Mouse (Mus musculus) gastrocnemius, postnatal 36 days (tissue): ENCODE results near the gene Rapgef4. TPM values are rescaled to one million over a fixed set of nuclear protein-coding genes. Genes with fewer than 3 reads are reported as not detected.

Experiments
- DNase-seq, 2 experiments: peaks; one replicate each; pipeline ENCODE4 v3.0.0; 2022
- intact Hi-C: fragments of 180-260 bp; cut with DNase I; formaldehyde crosslinking; loops from one replicate; pipeline ENCODE4 v1.15.1; 2025
- total RNA-seq, 2 experiments: library from RNA; stranded (reverse); gene quantifications; 2 replicates each; pipeline ENCODE4 v1.2.3; 2021

The Rapgef4 gene
- total RNA-seq, 2 experiments from 2014 or later = 1.6 to 2.6 TPM

DNA sequence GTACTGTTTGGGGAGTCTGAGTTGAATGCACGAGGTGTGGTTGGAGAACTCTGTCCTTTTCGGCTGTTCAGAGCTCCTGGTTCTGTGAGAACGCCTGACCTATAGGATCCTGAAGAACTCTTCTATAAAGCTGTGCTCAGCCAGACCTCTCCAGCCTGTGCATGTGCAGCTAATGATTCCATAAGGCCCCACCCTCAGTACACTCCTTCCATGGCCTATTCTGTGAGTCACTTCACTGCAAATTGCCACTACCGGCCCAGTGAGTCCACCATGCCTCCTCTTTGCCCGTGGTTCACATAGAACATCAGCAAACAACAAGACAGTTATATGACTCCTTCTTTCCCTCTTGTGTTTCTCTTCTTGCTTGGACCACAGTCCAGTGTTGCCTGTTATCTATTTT, 42.8 kb downstream of the Rapgef4 start:
- intact Hi-C loops = no loop called here

DNA sequence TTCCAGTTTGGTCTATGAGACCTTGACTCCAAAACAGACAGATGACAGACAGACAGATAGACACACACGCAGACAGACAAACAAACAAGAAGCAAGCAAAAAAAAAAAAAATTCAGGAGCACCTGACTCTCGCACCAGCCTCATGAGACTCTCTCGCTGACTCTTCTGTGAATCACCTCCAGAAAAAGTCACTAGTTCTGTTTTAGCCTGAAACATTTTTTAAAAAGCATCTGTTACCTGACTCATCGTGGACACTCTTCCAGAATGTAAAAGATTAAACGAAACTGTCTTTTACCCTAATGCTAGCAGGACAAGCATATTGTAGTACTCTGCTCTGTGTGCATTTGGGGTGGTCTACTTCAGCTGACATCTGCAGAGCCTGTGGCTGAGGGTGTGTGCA, 44.6 kb downstream of the Rapgef4 start:
- intact Hi-C loops = no loop called here

More for the DNA sequence above, 42.8 kb downstream of the Rapgef4 start:
- no peak for DNase-seq

DNA sequence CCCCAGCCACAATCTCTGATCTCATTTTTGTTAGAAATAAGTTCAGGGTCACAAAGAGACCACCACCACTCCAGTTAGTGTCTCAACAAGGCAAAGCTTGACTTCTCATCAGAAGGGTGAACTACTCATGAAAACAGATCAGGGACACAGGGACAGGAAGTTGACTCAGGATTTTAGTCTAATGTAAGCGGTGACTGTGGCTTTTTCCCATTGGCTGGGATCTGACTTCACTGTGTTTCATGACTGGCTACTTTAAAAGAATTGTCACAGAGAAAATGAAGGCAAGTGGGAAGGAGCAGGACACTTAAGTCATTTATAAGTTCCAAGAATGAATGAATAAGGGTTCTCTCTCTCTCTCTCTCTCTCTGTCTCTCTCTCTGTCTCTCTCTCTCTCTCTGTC, 45.5 kb downstream of the Rapgef4 start:
- intact Hi-C loops = no loop called here
- no peak for DNase-seq

More for the DNA sequence above, 44.6 kb downstream of the Rapgef4 start:
- DNase-seq = no peak

DNA sequence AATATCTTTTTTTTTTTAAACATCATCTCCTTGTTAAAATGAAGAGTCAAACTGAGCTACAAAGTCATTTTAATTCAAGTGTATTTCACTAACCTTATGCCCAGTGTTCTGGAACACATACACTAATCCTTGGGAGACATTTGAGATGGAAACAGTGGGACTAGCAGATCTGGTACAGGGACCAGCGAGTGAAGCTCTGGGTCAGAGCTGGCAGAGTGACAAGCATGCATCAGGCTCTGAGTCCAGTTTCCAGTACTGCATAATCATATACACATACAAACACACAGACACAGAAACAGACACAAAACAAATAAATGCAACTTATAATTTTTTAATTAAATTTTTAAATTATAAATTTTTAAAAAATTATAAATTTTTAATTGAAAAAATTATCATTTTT, 48.0 kb downstream of the Rapgef4 start:
- intact Hi-C loops = no loop called here
- DNase-seq = no peak

DNA sequence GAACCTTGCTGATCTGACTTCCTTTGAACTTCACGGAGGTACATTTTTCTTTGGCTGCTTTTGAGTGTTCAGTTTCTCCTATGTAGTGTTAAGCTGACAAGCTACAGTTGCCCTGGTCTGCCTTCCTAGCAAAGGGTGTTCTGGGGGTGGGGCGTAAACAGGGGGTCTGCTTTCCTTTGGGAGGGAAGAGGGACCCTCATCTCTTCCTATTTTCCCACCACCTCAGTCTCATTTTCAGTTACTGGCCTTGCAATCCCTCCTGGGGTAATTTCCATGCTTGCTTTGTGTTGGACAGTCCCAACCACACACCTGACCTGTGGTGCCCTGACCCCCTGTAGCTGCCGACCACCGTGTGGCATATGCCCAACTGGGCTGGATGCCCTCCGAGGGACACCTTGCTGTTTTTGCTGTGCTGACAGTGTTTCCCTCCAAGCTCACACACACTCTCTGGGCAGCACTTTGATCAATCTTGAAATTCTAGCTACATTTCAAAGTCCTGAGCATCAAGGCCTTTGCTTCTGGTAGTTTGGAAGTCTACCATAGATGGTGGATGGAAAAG, 48.6 kb downstream of the Rapgef4 start:
- DNase-seq = no peak
- intact Hi-C loops = no loop called here

DNA sequence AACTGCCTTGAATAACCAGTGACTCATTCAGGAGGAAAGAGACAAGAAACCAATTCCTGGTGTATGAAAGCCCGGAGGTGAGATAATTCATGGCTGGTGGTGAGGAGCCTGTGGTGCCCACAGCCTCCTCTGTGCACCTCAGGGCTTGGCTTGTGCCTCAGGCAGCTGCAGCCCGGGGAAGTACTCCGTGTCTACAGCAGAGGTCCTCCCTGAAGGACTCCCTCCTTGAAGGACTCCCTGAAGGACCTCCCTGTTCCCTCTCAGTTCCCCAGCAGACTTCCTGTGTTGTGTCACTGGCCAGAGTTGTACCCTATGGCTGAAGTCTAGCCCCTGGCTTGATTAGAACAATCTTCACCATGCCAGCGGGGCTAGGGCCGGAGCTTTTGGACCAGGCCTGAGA, 50.7 kb downstream of the Rapgef4 start:
- DNase-seq = no peak
- intact Hi-C loops = no loop called here

DNA sequence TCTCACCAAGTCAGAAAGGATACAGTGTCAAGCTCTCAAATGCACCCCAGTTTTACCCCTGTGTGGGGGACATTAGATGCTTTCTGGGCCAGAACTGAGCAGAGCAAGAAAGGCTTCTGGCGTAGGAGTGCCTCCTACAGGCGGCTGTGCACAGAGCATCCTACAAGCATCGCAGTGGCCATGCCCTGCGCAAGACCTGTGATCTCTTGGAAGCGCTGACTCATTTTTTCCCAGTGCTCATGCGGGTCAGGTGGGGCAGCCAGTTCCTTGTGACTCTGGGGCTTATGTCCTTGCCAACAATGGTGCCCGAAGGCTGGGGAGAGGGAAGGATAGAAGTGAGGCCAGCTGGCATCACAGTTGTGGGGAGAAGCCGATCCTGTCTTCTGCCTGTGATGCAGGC, 54.6 kb downstream of the Rapgef4 start:
- DNase-seq = no peak
- intact Hi-C loops = loop anchor here (5.0 kb wide), 2 partner anchors 68 to 182 kb away; no protein-coding TSS in a partner anchor

DNA sequence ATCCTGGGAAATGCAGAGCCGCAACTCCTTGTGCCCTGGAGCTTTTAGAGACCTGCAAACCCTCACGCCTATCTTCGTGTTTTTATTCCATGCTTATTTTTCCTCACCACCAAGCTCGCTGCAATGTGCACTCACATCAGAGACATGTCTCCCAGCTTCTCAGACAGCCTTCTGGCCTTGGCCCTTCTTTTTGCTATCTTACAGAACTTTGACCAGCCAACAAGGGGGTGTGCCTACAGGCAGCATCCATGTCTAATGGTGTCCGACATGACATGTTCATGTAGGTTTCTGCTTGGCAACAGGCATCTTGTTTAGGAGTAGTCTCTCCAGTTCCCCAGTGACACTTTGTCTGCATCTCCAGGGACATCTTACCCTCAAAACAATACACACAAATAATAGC, 56.3 kb downstream of the Rapgef4 start:
- intact Hi-C loops = loop anchor here (5.0 kb wide), 2 partner anchors 70 to 180 kb away; no protein-coding TSS in a partner anchor
- DNase-seq = no peak

DNA sequence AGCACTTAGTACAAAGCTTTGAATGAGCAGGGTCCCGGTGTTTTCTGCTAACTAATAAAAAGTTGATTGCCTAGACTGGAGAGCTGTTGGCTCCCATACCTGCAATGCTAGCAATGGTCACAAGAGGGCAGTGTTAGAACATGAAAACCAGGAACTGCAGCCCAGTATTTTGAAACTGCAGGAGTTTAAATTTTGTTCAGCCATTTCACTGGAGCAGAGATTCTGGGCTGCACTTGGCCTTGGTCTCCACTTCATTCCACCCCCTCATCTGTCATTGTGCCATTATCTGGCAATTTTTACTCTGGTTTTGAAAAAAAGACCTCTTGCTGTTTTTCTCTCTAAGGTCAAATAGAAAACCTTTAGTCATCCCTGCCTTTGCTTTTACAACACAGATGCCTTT, 57.2 kb downstream of the Rapgef4 start:
- peak; percentile 33 to 81 for DNase-seq
- intact Hi-C loops = loop anchor here (1.0 to 5.0 kb wide), 3 partner anchors 71 to 179 kb away; no protein-coding TSS in a partner anchor

DNA sequence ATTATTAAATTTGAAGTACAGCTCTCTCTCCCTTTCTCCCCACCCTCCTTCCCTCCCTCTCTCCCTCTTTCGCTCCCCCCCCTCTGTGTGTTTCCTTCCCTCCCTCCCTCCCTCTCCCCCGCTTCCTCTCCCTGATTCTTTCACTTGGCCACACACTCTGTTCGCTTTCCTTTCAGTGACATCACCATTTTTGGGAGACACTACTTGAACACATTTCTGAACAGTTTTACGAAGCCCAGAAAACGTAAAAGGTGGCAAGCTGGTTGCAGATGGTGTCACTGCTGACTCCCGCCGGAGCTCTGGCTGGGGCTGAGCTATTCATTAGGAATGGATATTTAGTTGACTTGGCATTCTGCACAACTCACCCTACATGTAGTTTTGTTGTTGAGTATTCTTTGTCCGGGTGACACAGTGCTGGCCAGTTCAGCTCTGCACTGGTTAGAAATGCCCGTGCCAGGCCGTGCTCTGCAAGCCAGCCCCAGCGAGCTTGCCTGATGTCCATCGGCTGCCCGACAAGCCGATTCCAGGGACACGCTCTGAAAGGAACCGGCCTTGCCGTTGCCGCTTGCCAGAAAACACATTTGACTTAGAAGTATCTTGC, 57.7 kb downstream of the Rapgef4 start:
- DNase-seq = peak; percentile 38 to 43
- intact Hi-C loops = loop anchor here (1.0 to 5.0 kb wide), 3 partner anchors 71 to 179 kb away; no protein-coding TSS in a partner anchor

DNA sequence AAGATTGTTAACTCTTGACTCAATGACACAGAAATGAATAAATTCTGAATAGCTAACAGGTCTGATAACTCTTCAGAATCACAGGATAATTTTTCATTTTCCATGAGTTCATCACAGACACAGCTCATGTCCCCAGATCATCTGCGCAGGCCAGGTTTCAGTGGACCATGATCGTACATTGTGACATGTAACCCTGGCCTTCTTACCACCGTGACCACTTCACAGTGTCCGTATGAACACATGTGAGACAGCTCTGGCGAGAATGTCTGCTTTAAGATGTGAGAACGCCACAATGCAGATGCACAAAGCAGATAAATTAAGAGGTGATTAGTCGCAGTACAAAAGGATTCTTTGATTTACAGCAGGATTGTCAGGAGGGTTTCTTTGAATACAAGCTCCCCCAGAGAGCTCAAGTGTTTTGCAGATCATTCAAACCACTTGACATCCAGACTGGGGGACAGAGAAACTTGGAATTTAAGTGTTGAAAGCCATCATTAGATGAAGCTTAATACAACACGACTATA, 58.5 kb downstream of the Rapgef4 start:
- intact Hi-C loops = loop anchor here (5.0 to 10.0 kb wide), 3 partner anchors 72 to 355 kb away; no protein-coding TSS in a partner anchor
- DNase-seq = no peak

DNA sequence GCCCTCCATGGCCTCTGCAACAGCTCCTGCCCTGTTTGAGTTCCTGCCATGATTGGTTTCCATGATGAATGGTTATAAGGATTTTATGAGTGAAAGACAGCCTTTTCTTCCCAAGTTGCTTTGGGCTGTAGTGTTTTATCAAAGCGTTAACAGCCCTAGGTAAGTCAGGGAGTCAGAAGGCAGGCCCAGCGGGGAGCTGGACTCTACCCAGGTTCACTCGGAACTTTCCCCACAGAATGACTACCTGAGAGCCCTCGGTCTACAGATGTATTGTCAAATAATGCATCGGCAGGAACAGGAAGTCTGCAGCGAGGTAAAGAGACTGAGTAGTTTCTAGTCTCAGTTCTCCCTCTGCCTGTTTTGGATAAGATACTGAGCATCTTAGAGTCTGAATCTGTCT, 60.0 kb downstream of the Rapgef4 start:
- intact Hi-C loops = loop anchor here (10.0 kb wide), 1 partner anchor 354 kb away; no protein-coding TSS in a partner anchor

DNA sequence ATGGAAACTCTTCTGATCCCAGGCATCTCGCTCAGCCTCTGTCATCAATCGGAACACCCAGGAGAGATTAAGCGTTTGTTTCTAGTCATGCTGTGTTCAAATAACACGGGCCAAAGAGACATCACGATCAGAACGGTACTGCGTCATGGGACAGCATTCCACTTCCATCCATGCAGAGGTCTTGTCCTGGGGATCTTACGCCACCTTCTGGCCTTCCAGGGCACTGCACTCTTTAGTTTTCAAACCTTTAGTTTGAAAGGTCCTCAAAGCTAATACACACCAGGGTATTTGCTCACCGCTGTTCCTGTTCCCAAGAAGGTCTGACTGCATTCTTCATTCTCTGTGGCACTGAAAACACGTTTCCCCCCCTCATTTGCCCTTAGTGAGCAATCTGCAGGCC, 61.1 kb downstream of the Rapgef4 start:
- intact Hi-C loops = loop anchor here (10.0 kb wide), 1 partner anchor 353 kb away; no protein-coding TSS in a partner anchor
- no peak for DNase-seq

More for the DNA sequence above, 60.0 kb downstream of the Rapgef4 start:
- no peak for DNase-seq

DNA sequence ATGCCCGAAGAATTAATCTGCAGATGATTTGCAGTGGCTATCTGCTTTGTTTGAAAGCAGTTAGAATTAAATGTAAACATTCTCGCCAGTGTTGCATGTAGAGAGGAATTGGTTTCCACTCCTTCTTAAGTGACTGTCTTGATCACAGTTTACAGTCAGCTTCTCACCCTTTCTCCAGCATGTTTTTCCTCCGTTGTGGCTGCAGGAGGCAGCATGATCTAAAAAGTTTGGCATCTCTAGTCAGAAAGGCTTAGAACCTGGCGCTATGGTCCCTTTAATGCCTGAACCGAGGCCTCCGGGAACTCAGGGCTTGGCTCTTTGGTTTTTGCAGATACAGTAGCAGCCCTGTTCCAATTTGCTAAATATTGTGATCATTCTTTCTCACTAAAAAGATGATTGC, 63.2 kb downstream of the Rapgef4 start:
- no peak for DNase-seq
- intact Hi-C loops = loop anchor here (10.0 kb wide), 1 partner anchor 351 kb away; no protein-coding TSS in a partner anchor

DNA sequence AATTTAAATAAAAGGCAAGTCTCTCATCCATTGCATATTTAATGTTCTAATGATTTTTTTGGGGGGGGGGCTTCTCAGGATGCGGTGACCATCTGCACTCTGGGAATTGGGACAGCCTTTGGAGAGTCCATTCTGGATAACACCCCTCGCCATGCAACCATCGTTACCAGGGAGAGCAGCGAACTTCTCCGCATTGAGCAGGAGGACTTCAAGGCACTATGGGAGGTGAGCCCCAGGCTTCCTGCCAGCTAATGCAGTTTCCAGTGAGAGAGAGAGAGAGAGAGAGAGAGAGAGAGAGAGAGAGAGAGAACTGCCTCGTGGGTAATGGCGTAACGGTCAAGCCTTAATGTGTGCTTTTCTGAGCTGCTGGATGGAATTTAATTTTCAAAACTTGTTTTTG, 64.0 kb downstream of the Rapgef4 start:
- no peak for DNase-seq
- intact Hi-C loops = loop anchor here (10.0 kb wide), 1 partner anchor 350 kb away; no protein-coding TSS in a partner anchor

DNA sequence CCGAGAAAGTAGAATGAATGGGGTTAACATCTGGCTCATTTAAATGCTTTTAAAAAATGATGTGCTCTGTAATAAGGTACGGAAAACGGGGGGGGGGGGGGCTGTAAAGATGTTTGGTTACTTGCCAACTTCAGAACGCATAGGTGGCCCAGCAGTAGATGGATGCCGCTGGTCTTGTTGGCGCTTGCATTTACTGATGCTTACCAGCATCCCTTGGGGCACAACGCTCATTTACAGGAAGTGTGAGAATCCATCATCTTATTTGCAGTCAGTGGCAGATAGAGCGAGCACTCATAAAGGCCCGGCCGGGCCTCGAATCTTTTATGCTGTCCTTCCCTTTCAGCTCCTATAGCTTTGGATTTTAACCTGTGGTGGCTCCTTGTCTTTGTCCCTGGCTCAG, 64.6 kb downstream of the Rapgef4 start:
- intact Hi-C loops = loop anchor here (10.0 kb wide), 1 partner anchor 349 kb away; no protein-coding TSS in a partner anchor
- no peak for DNase-seq

DNA sequence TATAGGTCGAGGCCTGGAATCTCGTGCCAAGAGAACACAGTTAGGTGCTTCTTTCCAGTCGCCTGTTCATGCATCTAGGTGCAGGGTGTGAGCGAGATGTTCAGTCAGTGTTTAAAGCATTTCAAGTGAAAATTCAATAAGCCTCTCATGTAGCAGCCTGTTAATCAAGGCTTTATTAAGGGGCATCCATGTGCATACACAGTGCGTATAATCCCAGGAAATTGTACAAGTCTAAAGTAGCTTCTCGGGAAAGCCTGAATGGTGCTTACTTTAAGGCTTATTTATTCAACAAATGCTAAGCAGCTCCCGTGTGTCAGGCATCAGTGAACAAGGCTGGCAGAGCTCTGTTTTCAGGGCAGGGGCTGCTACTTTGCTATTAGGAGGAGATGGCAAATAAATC, 69.4 kb downstream of the Rapgef4 start:
- intact Hi-C loops = no loop called here
- DNase-seq = no peak

DNA sequence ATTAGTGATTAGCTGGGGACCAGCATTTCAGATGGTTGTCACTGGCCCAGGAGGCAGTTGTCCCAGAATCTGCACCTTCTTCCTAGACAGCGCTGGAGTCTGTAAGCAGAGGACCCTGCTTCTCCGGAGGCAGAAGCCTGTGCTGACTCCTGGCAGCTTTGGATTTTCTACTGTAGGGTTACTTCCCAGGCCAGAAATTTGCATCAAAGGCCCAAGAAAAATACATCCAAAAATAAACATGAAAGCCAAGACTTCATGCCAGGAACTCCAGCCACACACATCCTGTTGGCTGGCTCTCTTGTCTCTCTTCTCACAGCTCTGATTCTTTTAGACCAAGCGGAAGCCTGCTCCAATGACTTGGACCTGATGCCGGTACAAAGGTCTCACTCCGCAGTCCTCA, 73.2 kb downstream of the Rapgef4 start:
- intact Hi-C loops = no loop called here
- no peak for DNase-seq

DNA sequence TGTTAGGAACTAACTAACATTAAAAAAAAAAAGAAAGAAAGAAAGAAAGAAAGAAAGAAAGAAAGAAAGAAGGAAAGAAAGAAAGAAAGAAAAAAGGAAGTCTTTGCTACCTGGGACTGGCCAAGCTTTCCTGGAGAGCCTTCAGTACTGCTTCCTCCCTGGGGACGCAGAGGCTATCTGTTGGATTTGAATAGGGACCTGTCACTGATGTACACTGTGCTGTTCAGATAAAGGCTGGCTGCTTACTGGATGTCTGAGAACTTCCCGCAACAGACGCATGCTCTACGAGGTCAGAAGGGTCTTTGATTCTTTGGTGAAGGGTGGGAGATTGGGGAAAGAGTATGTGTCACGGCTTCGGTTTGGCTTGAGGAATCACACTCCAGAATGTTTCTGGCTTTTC, 73.7 kb downstream of the Rapgef4 start:
- intact Hi-C loops = no loop called here
- no peak for DNase-seq

DNA sequence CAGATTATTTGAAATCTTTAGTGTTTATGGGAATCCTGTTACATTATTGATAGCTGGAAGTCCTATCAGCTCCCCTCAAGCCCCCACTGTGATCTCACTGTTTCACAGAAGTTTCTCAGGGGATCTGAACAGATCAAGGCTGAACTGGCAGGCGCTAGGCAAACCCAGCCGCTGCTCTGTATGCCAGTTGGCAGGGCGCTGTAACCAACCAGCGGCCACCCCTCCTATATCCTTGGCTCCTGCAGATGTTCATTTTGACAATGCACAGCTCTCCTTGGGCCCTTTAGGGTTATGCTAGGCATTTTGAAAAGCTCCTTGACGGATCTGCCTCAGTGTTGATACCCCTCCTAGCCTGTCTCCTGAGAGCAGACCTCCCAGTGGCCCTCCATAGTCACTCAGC, 74.4 kb downstream of the Rapgef4 start:
- no peak for DNase-seq
- intact Hi-C loops = no loop called here

DNA sequence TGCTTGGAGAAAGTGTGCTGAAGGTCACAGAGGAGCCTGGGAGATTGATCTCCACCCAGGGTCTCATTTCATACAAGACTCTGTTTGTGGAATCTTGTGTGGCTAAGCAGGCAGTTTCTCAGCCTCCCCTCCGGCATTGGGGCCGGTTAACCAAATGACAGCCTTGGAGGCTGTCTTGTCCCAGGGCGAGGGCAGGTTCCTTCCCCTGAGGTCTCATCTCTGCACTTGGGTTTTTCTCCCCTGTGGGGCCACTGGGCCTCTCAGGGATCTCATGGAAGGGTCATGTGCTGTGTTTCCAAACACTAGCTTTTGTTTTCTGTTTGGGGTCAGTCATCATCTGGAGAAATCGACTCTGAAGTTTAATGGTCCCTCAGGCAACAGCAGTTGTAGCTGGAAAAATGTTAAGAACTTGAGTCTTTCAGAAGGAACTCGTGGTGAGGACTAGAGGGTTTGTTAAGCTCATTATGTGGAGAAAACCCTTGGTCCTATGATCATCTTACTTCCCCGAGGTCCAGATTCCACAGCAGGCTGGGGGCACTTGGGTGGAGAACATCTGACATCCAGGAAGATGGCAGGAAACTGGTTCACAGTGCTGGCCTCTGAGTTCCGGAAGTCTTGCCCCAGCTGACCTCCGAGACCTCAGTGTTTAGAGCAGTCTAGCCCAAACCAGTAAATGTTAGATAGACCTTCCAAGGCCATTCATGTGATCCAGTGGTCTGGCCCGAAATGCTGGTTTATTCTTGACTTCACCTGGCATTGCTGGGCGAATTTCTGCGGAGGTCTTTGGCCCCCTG, 75.2 kb downstream of the Rapgef4 start:
- no peak for DNase-seq
- intact Hi-C loops = no loop called here
